Mouse (Mus musculus): ENCODE measurements around the gene Adm. TPM values are rescaled to one million over a fixed set of nuclear protein-coding genes. Genes with fewer than 3 reads are reported as not detected.

Gene Adm
- polyA plus RNA-seq, 1 experiment from 2014 or later, result 3.8 TPM

DNA sequence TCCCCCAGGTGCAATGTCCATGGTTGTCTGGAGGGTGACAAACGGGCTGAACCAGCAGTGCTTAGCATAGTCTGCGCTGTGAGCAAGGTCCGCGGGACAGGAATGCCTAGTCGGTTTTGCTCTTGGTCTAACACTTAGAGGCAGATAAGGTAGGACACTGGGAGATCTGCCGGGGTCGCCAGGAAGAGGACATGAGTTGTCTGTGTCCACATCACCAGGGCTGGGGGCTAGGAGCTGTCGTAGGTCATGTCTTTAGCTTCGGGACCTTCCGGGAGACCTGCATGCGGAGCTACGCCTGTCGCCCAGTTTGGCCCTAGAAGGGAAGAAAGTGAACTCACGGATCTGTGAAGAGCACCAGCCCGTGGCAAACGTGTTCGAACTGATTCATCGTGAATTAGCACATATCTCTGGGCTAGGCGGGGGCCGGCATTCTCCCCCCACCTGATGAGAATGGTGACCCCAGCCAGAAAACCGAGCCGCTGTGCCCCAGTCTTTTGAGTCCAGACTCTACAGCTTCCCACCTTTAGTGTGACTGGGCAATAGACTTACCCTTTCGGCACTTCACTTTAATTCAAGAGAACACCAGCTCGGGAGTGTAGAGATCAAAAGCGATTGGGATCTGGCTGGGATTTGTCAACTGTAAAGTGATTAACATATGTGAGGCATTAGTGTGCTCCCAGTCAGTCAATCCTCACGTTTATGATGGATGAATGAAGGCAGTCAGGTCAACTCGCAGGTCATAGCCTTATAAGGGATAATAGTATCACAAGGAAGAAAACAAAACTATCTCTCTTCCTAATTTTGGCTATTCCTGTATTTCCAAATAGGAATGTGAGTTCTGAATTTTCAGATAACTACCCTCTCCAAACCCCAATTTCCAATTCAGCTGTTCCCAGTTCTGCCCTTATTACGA, 1.0 kb upstream of the Adm start:
- H3K27ac ChIP-seq (ENCODE audit: low read length), result no peak overlapping the region
- H3K27me3 ChIP-seq (replicated peaks; ENCODE audit: control insufficient read depth, insufficient read depth, low read length), result peaks cover 43% of the 10 kb centered on the region
- H3K4me2 ChIP-seq (ENCODE audit: low read length), result peak overlapping the region; percentile 16
- H3K4me1 ChIP-seq (replicated peaks; ENCODE audit: control insufficient read depth, insufficient read depth, low read length), result peaks cover 40% of the 10 kb centered on the region
- no peaks in the 10 kb centered on the region for H3K36me3 ChIP-seq (ENCODE audit: control insufficient read depth, insufficient read depth)
- H3K9me3 ChIP-seq (ENCODE audit: control insufficient read depth, low read length), result no peaks in the 10 kb centered on the region
- H3K4me3 ChIP-seq (replicated peaks; ENCODE audit: low read length), result no peak overlapping the region
- ATAC-seq, result no peak
- WGBS, result 6% methylated on average over 28 of the region's 28 CpGs
- H3K9ac ChIP-seq (replicated peaks; ENCODE audit: low read depth, low read length), result no peak overlapping the region

DNA sequence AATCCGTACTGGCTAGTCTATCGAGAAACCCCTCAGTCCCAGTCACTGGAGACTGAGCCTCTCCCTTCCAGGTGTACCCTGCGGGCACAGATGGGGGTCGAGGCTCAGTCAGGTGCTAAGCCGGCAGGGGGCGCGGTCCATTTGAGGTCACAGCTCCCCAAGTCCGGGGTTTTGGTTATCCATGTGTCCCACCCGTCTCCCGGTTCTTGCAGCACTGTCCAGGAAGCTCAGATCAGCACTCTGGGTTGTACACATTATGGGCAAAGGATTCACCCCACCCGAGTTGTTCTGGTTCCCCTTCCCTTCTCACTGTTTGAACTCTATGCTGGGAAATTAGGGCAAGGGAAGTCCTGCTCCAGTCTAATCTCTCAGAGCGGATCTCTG, 370 bp upstream of the Adm start:
- under 1% methylated on average over 12 of the region's 12 CpGs for WGBS
- Histone ChIP-seq H3K27ac (ENCODE audit: low read length) (no peak overlapping the region), H3K4me1 (replicated peaks; ENCODE audit: control insufficient read depth, insufficient read depth, low read length) (peaks cover 40% of the 10 kb centered on the region), H3K9ac (replicated peaks; ENCODE audit: low read depth, low read length) (no peak overlapping the region), H3K4me3 (replicated peaks; ENCODE audit: low read length) (no peak overlapping the region; the same call in 1 of the 2 replicates), H3K9me3 (ENCODE audit: control insufficient read depth, low read length) (no peaks in the 10 kb centered on the region), H3K36me3 (ENCODE audit: control insufficient read depth, insufficient read depth) (no peaks in the 10 kb centered on the region), H3K4me2 (ENCODE audit: low read length) (peak overlapping the region; percentile 71), H3K27me3 (replicated peaks; ENCODE audit: control insufficient read depth, insufficient read depth, low read length) (peaks cover 43% of the 10 kb centered on the region)
- ATAC-seq, result no peak

DNA sequence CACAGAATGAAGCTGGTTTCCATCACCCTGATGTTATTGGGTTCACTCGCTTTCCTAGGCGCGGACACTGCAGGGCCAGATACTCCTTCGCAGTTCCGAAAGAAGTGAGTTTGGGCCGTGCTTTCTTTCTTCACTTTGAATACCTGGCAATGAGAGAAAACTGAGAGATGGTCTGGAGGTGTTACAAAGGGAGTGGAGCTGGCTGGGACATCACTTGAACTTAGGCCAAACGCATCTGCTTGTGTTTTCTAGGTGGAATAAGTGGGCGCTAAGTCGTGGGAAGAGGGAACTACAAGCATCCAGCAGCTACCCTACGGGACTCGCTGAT, 776 bp downstream of the Adm start:
- no peaks in the 10 kb centered on the region for H3K36me3 ChIP-seq (ENCODE audit: control insufficient read depth, insufficient read depth)
- H3K9ac ChIP-seq (replicated peaks; ENCODE audit: low read depth, low read length), result no peak overlapping the region; the same call in none of the 2 replicates
- H3K4me1 ChIP-seq (replicated peaks; ENCODE audit: control insufficient read depth, insufficient read depth, low read length), result peaks cover 40% of the 10 kb centered on the region
- no peak for ATAC-seq
- peaks cover 43% of the 10 kb centered on the region for H3K27me3 ChIP-seq (replicated peaks; ENCODE audit: control insufficient read depth, insufficient read depth, low read length)
- no peaks in the 10 kb centered on the region for H3K9me3 ChIP-seq (ENCODE audit: control insufficient read depth, low read length)
- H3K4me3 ChIP-seq (replicated peaks; ENCODE audit: low read length), result peak overlapping the region; percentile 45
- peak overlapping the region; percentile 71 for H3K4me2 ChIP-seq (ENCODE audit: low read length)
- H3K27ac ChIP-seq (ENCODE audit: low read length), result no peak overlapping the region
- 3% methylated on average over 11 of the region's 11 CpGs for whole genome bisulfite sequencing

DNA sequence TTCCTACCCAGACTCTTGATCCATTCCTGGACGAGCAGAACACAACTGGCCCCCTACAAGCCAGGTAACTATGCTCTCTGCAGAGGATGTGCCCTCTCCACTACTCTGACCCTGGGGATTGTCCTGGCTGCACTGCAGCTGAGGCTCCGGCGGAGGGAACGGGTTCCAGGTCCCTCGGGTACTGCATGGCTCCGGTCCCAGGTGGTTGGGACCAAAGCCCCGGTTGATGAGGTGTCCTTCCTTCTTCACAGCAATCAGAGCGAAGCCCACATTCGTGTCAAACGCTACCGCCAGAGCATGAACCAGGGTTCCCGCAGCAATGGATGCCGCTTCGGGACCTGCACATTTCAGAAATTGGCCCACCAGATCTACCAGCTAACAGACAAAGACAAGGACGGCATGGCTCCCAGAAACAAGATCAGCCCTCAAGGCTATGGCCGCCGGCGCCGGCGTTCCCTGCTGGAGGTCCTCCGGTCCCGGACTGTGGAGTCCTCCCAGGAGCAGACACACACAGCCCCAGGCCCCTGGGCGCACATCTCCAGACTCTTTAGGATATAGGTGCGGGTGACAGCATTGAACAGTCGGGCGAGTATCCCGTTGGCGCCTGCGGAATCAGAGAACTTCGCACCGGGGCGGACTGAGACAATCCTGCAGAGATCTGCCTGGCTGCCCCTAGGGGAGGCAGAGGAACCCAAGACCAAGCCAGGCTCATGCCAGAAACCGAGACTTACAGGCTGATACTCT, 1.3 kb downstream of the Adm start:
- H3K4me3 ChIP-seq (replicated peaks; ENCODE audit: low read length), result peak overlapping the region; percentile 45
- H3K27me3 ChIP-seq (replicated peaks; ENCODE audit: control insufficient read depth, insufficient read depth, low read length), result peaks cover 43% of the 10 kb centered on the region
- WGBS, result under 1% methylated on average over 33 of the region's 33 CpGs
- H3K4me1 ChIP-seq (replicated peaks; ENCODE audit: control insufficient read depth, insufficient read depth, low read length), result peaks cover 40% of the 10 kb centered on the region
- H3K9me3 ChIP-seq (ENCODE audit: control insufficient read depth, low read length), result no peaks in the 10 kb centered on the region
- ATAC-seq, result no peak
- H3K9ac ChIP-seq (replicated peaks; ENCODE audit: low read depth, low read length), result peak overlapping the region; percentile 51
- H3K4me2 ChIP-seq (ENCODE audit: low read length), result peak overlapping the region; percentile 71
- no peak overlapping the region for H3K27ac ChIP-seq (ENCODE audit: low read length)
- H3K36me3 ChIP-seq (ENCODE audit: control insufficient read depth, insufficient read depth), result no peaks in the 10 kb centered on the region

DNA sequence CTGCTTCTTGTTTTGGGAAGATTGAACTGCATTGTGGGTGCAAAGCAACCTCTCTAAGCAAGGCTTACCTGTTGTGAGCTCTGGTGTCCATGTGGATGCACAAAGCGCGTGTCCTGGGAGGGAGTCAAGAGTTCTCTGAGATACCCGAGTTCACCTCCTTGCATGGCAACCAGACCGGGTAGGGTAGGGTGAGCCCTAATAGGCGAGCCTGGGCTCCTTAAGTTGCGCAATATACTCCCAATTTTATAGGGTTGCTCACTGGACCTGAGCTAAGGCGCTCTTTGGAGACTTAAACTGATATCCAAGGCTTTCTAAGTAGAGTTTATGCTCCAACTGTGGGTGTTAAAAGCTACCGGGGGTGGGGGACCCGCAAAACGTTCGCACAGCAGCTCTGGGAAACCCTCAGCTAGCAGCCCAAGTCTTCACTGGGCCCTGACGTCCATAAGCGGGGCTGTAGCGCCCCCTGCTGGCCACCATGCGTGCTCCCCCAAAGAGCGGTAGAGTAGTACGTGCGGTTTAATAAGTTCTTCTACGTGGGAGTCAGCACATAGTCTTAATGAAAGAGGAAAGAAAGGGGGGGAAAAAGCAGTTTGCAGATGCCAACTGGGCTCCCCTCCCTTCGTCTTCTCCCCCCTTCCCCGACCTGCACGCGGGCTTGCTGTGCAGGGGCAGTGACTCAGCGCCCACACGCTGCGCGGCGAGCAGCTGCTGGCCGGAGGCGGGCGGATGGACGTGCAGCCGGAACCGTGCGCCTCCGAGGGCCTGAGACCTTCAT, 2.6 kb downstream of the Adm start:
- WGBS, result 1% methylated on average over 36 of the region's 36 CpGs
- peak; percentile 92 for ATAC-seq

DNA sequence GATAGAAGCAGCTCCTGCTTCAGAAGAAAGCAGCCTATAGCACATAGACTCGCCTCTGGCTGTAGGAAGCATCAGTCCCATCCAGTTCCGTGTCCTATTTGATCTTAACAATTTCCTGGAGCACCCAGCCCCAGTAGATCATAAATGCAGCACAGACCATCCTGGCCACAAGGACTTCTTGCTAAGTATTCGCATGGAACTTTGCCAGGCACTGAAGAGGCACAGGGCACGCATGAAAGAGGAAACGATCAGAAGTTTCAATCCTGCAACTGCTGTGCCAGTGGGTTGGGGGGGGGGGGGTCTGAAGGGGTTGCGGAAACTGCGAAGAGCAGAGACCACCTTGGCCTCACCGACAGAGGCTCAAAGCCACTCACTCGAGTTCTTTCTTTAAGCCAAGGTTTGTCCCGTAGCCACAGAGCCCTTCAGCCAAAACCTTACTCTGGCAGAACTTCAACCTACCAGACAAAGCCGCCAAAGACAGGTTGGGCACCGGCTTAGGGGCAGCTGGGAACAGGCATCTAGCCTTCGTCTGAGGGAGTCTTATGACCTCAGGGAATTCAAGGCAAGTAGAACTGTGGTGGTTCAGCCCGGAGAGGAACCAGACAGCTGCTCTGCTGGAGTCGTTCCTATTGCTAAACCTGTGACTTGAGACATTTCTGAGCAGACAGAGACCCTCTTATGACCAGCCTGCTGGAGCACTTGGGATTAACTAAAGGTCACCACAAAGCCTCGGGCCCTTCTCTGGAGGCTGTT, 3.9 kb downstream of the Adm start:
- Histone ChIP-seq H3K4me2 (ENCODE audit: low read length) (no peak overlapping the region), H3K9me3 (ENCODE audit: control insufficient read depth, low read length) (no peaks in the 10 kb centered on the region), H3K4me3 (replicated peaks; ENCODE audit: low read length) (no peak overlapping the region), H3K36me3 (ENCODE audit: control insufficient read depth, insufficient read depth) (no peaks in the 10 kb centered on the region), H3K9ac (replicated peaks; ENCODE audit: low read depth, low read length) (no peak overlapping the region), H3K27me3 (replicated peaks; ENCODE audit: control insufficient read depth, insufficient read depth, low read length) (peaks cover 30% of the 10 kb centered on the region), H3K27ac (ENCODE audit: low read length) (no peak overlapping the region), H3K4me1 (replicated peaks; ENCODE audit: control insufficient read depth, insufficient read depth, low read length) (peaks cover 40% of the 10 kb centered on the region)
- ATAC-seq, result no peak
- WGBS, result 64% methylated on average over 16 of the region's 16 CpGs

More for the DNA sequence above, 2.6 kb downstream of the Adm start:
- Histone ChIP-seq H3K36me3 (ENCODE audit: control insufficient read depth, insufficient read depth) (no peaks in the 10 kb centered on the region), H3K4me2 (ENCODE audit: low read length) (peak overlapping the region; percentile 68), H3K27me3 (replicated peaks; ENCODE audit: control insufficient read depth, insufficient read depth, low read length) (peaks cover 41% of the 10 kb centered on the region), H3K9ac (replicated peaks; ENCODE audit: low read depth, low read length) (peak overlapping the region; percentile 41), H3K4me1 (replicated peaks; ENCODE audit: control insufficient read depth, insufficient read depth, low read length) (peaks cover 40% of the 10 kb centered on the region), H3K4me3 (replicated peaks; ENCODE audit: low read length) (peak overlapping the region; percentile 43), H3K9me3 (ENCODE audit: control insufficient read depth, low read length) (no peaks in the 10 kb centered on the region), H3K27ac (ENCODE audit: low read length) (no peak overlapping the region)

DNA sequence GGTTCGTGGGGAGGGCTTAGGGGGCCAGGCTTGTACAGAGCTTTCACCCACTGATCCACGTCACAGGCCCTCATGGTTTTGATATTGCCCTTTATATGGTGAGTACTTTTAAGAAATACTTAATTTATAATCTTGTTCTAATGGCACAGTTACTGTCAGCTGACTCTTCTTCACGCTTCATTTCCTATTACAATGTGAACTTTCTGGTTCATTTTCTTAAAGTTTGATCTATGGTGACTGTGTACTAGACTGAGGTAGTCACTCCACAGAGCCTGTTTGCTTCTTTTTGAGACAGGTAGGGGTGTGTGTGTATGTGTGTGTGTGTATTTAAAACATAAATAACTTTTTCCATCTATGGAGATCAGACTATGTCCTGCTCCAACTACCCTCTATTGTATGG, 8.5 kb downstream of the Adm start:
- Histone ChIP-seq H3K9ac (replicated peaks; ENCODE audit: low read depth, low read length) (no peak overlapping the region), H3K27ac (ENCODE audit: low read length) (no peak overlapping the region), H3K4me2 (ENCODE audit: low read length) (no peak overlapping the region), H3K4me3 (replicated peaks; ENCODE audit: low read length) (no peak overlapping the region), H3K4me1 (replicated peaks; ENCODE audit: control insufficient read depth, insufficient read depth, low read length) (peaks cover 3% of the 10 kb centered on the region; the same call in 1 of the 2 replicates), H3K27me3 (replicated peaks; ENCODE audit: control insufficient read depth, insufficient read depth, low read length) (0 out of 2 replicates have a peak, but pooled peaks cover 2% of the 10 kb centered on the region), H3K9me3 (ENCODE audit: control insufficient read depth, low read length) (no peaks in the 10 kb centered on the region), H3K36me3 (ENCODE audit: control insufficient read depth, insufficient read depth) (no peaks in the 10 kb centered on the region)
- ATAC-seq, result no peak
- 78% methylated on average over 3 of the region's 3 CpGs for WGBS

DNA sequence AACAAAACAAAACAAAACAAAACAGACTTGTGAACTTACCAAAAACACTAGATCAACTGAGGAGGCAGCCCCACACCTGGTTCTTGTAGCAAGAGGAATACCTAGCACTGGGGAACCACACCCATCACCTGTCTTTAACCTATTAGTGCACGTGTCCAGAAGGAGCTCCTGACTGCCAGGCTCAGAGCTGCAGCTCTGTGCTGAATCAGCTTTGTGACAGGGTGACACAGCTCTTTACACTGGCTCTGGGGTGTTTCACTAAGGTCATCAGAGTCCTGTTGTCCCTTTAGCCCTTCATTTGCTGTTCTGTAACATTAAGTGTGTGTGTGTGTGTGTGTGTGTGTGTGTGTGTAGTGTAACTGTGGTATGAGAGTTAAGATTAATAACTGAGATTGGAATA, 9.1 kb downstream of the Adm start:
- no peaks in the 10 kb centered on the region for H3K4me1 ChIP-seq (replicated peaks; ENCODE audit: control insufficient read depth, insufficient read depth, low read length)
- H3K27me3 ChIP-seq (replicated peaks; ENCODE audit: control insufficient read depth, insufficient read depth, low read length), result no peaks in the 10 kb centered on the region
- no peak overlapping the region for H3K4me3 ChIP-seq (replicated peaks; ENCODE audit: low read length)
- no peak overlapping the region for H3K9ac ChIP-seq (replicated peaks; ENCODE audit: low read depth, low read length)
- no peaks in the 10 kb centered on the region for H3K9me3 ChIP-seq (ENCODE audit: control insufficient read depth, low read length)
- H3K4me2 ChIP-seq (ENCODE audit: low read length), result no peak overlapping the region
- no peaks in the 10 kb centered on the region for H3K36me3 ChIP-seq (ENCODE audit: control insufficient read depth, insufficient read depth)
- no peak overlapping the region for H3K27ac ChIP-seq (ENCODE audit: low read length)
- no peak for ATAC-seq
- 60% methylated on average over 1 of the region's 1 CpGs for WGBS
